Mouse (Mus musculus): ENCODE data around the gene Car10. TPM values are rescaled to one million over a fixed set of nuclear protein-coding genes. Genes with fewer than 3 reads are reported as not detected.
A peak's percentile ranks its signal among the peaks of the same experiment; 100 is the strongest.
"Not testable (repeated sequence)": the region's sequence is repeated elsewhere in the genome, so short reads cannot be mapped to it uniquely, and the experiment has no call there.

Car10 gene
- polyA plus RNA-seq, 1 experiment from 2014 or later: 51.5 TPM

DNA sequence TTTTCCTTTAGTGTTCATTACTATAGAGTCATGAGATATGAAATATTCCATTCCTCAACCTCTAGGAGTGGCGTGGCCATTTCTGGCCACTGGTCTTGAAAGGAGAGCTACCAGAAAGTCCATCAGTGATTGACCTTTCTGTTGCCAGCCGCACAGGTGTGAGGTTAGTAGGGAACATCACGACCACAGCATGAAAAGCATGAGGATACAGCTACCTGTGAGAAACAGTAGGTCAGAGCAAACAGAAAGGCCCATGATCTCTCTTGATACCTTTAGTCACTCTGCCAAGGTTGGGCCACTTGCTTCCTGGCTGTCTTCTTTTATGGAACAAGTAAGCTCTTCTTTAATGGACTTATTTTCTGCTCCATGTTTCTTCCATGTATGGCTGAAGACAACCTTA lies 246.1 kb downstream of the Car10 start:
- Histone ChIP-seq H3K36me3 (replicated peaks; ENCODE audit: control insufficient read depth, insufficient read depth) (no peaks in the 10 kb centered on the region), H3K4me3 (replicated peaks; ENCODE audit: low read length) (no peak overlapping the region), H3K27ac (no peak overlapping the region), H3K4me1 (replicated peaks; ENCODE audit: control insufficient read depth, insufficient read depth, low read length) (no peaks in the 10 kb centered on the region), H3K9me3 (ENCODE audit: control insufficient read depth, low read length) (no peaks in the 10 kb centered on the region), H3K27me3 (ENCODE audit: control insufficient read depth, insufficient read depth, low read length) (no peaks in the 10 kb centered on the region), H3K9ac (no peak overlapping the region), H3K4me2 (replicated peaks) (no peak overlapping the region)
- 97% methylated on average over 3 of the region's 3 CpGs for WGBS
- DNase-seq (ENCODE audit: low spot score) (no peak), ATAC-seq (ENCODE audit: low FRiP score) (no peak)

DNA sequence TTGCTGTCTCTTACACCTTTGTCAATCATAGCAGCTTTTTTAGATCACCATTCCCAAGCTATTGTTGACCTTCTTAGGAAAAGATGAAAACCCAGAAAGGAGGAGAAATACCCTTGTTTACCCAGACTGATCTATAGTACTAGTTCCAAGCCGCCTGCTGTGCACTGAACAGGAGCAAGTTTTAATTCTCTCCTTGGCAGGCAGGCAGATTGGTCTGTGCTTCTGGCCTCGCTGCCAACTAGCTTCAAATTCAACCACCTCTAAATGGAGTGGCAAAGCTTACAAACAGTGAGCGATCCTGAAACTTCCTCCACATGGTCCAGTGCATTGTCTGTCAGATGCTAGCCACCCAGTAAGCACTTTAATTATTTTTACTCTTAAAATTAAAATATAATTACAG lies 247.0 kb downstream of the Car10 start:
- Histone ChIP-seq H3K27ac (no peak overlapping the region), H3K27me3 (ENCODE audit: control insufficient read depth, insufficient read depth, low read length) (no peaks in the 10 kb centered on the region), H3K4me3 (replicated peaks; ENCODE audit: low read length) (no peak overlapping the region), H3K9me3 (ENCODE audit: control insufficient read depth, low read length) (no peaks in the 10 kb centered on the region), H3K9ac (no peak overlapping the region), H3K4me1 (replicated peaks; ENCODE audit: control insufficient read depth, insufficient read depth, low read length) (no peaks in the 10 kb centered on the region), H3K4me2 (replicated peaks) (no peak overlapping the region), H3K36me3 (replicated peaks; ENCODE audit: control insufficient read depth, insufficient read depth) (no peaks in the 10 kb centered on the region)
- WGBS: 77% methylated on average over 3 of the region's 3 CpGs
- DNase-seq (ENCODE audit: low spot score) (no peak), ATAC-seq (ENCODE audit: low FRiP score) (no peak)

GRCm38 (mm10) chr11:93361576-93361975 lies 263.7 kb downstream of the Car10 start:
- peak; percentile 52 for DNase-seq (ENCODE audit: low spot score)

GRCm38 (mm10) chr11:93364171-93364570 lies 266.3 kb downstream of the Car10 start:
- ATAC-seq (ENCODE audit: low FRiP score) (no peak), DNase-seq (ENCODE audit: low spot score) (no peak)
- no peaks in the 10 kb centered on the region for H3K27me3 ChIP-seq (ENCODE audit: control insufficient read depth, insufficient read depth, low read length)
- no peaks in the 10 kb centered on the region for H3K36me3 ChIP-seq (replicated peaks; ENCODE audit: control insufficient read depth, insufficient read depth)
- H3K4me1 ChIP-seq (replicated peaks; ENCODE audit: control insufficient read depth, insufficient read depth, low read length): no peaks in the 10 kb centered on the region
- H3K4me3 ChIP-seq (replicated peaks; ENCODE audit: low read length): no peak overlapping the region
- H3K27ac ChIP-seq: no peak overlapping the region
- H3K9me3 ChIP-seq (ENCODE audit: control insufficient read depth, low read length): no peaks in the 10 kb centered on the region
- H3K9ac ChIP-seq: no peak overlapping the region
- no peak overlapping the region for H3K4me2 ChIP-seq (replicated peaks)

More at GRCm38 (mm10) chr11:93361576-93361975, 263.7 kb downstream of the Car10 start:
- H3K36me3 ChIP-seq (replicated peaks; ENCODE audit: control insufficient read depth, insufficient read depth): no peaks in the 10 kb centered on the region
- H3K27me3 ChIP-seq (ENCODE audit: control insufficient read depth, insufficient read depth, low read length): no peaks in the 10 kb centered on the region
- WGBS: 81% methylated on average over 2 of the region's 2 CpGs
- H3K27ac ChIP-seq: no peak overlapping the region
- no peaks in the 10 kb centered on the region for H3K4me1 ChIP-seq (replicated peaks; ENCODE audit: control insufficient read depth, insufficient read depth, low read length)
- H3K4me3 ChIP-seq (replicated peaks; ENCODE audit: low read length): no peak overlapping the region
- ATAC-seq (ENCODE audit: low FRiP score): no peak
- no peak overlapping the region for H3K9ac ChIP-seq
- no peak overlapping the region for H3K4me2 ChIP-seq (replicated peaks)
- H3K9me3 ChIP-seq (ENCODE audit: control insufficient read depth, low read length): no peaks in the 10 kb centered on the region

DNA sequence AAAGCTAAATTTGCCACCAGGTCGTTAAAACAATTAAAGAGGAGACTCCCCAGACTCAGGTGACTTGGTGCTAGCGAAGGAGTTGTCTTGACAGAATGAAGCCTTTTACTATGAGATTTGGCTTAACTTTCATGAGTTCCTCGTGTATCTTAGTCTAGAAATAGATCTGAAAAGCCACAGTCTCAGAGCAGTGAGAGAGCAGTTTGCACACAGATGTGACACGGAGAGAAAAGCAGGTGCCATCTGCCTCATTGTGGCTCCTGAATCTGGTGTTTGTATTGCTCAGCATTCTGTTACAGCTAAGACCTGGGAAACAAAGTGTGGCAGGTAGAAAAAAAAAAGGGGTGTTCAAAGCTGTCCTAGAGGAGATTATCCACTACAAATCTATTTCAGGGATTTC lies 269.4 kb downstream of the Car10 start:
- H3K27ac ChIP-seq: no peak overlapping the region
- H3K4me1 ChIP-seq (replicated peaks; ENCODE audit: control insufficient read depth, insufficient read depth, low read length): no peaks in the 10 kb centered on the region
- H3K4me3 ChIP-seq (replicated peaks; ENCODE audit: low read length): no peak overlapping the region
- DNase-seq (ENCODE audit: low spot score) (no peak), ATAC-seq (ENCODE audit: low FRiP score) (no peak)
- H3K36me3 ChIP-seq (replicated peaks; ENCODE audit: control insufficient read depth, insufficient read depth): no peaks in the 10 kb centered on the region
- H3K4me2 ChIP-seq (replicated peaks): no peak overlapping the region
- no peaks in the 10 kb centered on the region for H3K27me3 ChIP-seq (ENCODE audit: control insufficient read depth, insufficient read depth, low read length)
- WGBS: 45% methylated on average over 4 of the region's 4 CpGs
- H3K9ac ChIP-seq: no peak overlapping the region
- H3K9me3 ChIP-seq (ENCODE audit: control insufficient read depth, low read length): no peaks in the 10 kb centered on the region

DNA sequence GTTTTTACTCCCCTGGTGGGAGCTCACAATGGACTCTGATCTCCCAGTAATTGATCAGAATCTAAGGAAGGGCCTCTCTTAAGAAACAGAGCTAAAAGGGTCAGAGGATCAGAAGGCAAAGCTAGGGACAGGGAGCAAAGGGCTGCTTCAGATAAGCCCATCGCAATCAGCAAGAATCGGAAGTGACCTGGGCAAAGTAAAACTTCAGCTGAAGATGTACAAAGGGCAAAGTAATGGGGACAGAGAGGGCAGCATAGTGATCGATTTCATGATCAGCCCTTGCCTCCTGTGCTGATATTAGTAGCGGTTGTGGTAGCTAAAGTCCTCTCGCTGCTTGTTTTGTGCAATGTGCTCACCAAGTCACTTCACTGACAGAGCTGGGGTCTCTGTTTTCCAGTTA lies 269.9 kb downstream of the Car10 start:
- Histone ChIP-seq H3K27ac (no peak overlapping the region), H3K9me3 (ENCODE audit: control insufficient read depth, low read length) (no peaks in the 10 kb centered on the region), H3K36me3 (replicated peaks; ENCODE audit: control insufficient read depth, insufficient read depth) (no peaks in the 10 kb centered on the region), H3K4me2 (replicated peaks) (no peak overlapping the region), H3K4me3 (replicated peaks; ENCODE audit: low read length) (no peak overlapping the region), H3K9ac (no peak overlapping the region), H3K27me3 (ENCODE audit: control insufficient read depth, insufficient read depth, low read length) (no peaks in the 10 kb centered on the region), H3K4me1 (replicated peaks; ENCODE audit: control insufficient read depth, insufficient read depth, low read length) (no peaks in the 10 kb centered on the region)
- WGBS: 65% methylated on average over 5 of the region's 5 CpGs
- no peak for ATAC-seq (ENCODE audit: low FRiP score)
- DNase-seq (ENCODE audit: low spot score): no peak

GRCm38 (mm10) chr11:93373697-93374354 lies 276.0 kb downstream of the Car10 start:
- Histone ChIP-seq H3K9ac (no peak overlapping the region), H3K4me1 (replicated peaks; ENCODE audit: control insufficient read depth, insufficient read depth, low read length) (no peaks in the 10 kb centered on the region), H3K4me2 (replicated peaks) (no peak overlapping the region), H3K27ac (no peak overlapping the region), H3K36me3 (replicated peaks; ENCODE audit: control insufficient read depth, insufficient read depth) (no peaks in the 10 kb centered on the region), H3K4me3 (replicated peaks; ENCODE audit: low read length) (no peak overlapping the region), H3K27me3 (ENCODE audit: control insufficient read depth, insufficient read depth, low read length) (no peaks in the 10 kb centered on the region), H3K9me3 (ENCODE audit: control insufficient read depth, low read length) (no peaks in the 10 kb centered on the region)
- ATAC-seq (ENCODE audit: low FRiP score): no peak
- DNase-seq (ENCODE audit: low spot score): no peak
- WGBS: 78% methylated on average over 4 of the region's 4 CpGs

DNA sequence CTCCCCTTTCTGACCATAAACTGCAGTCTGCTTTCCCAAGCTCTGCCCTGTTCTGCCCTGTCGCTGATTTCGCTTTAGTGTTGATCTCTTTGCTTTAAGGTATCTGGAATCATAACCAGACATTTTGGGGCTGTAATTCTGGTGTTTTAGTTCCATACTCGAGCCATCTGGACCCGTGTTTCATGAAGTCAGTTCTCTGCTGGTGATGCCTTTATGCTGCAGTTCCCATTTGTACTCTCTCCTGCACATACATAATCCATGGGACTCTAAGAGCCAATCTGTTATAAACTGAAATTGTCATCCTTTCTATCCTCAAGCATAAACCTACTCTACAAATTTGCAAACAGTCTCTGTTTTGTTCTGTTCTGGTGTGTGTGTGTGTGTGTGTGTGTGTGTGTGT lies 293.3 kb downstream of the Car10 start:
- no peak overlapping the region for H3K27ac ChIP-seq
- H3K27me3 ChIP-seq (ENCODE audit: control insufficient read depth, insufficient read depth, low read length): no peaks in the 10 kb centered on the region
- ATAC-seq (ENCODE audit: low FRiP score): no peak
- no peak overlapping the region for H3K9ac ChIP-seq
- H3K36me3 ChIP-seq (replicated peaks; ENCODE audit: control insufficient read depth, insufficient read depth): no peaks in the 10 kb centered on the region
- H3K4me1 ChIP-seq (replicated peaks; ENCODE audit: control insufficient read depth, insufficient read depth, low read length): no peaks in the 10 kb centered on the region
- no peak for DNase-seq (ENCODE audit: low spot score)
- WGBS: 79% methylated on average over 4 of the region's 4 CpGs
- H3K4me3 ChIP-seq (replicated peaks; ENCODE audit: low read length): no peak overlapping the region
- H3K4me2 ChIP-seq (replicated peaks): no peak overlapping the region
- no peaks in the 10 kb centered on the region for H3K9me3 ChIP-seq (ENCODE audit: control insufficient read depth, low read length)

DNA sequence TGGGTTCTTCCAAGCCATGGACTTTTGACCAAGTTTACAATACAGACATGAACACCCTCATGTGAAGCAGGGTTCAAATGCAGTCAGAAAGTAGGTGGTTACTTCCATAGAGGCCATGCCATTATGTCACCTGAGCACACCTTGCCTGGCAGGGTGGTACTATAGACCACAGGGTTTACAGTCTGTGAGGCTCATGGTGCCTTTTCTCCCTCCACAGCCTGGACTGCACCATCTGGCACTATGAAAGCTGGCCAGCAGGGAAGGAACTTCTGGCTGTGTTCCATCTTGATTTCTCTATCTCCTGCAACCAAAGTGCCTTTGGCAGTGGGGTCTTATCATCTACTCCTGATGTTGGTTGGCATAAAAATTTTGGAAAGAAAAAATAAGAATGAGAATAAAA lies 295.5 kb downstream of the Car10 start:
- not testable (repeated sequence) for ATAC-seq (ENCODE audit: low FRiP score)

GRCm38 (mm10) chr11:93396356-93396755 lies 298.5 kb downstream of the Car10 start:
- no peak overlapping the region for H3K4me2 ChIP-seq (replicated peaks)
- WGBS: 98% methylated on average over 2 of the region's 2 CpGs
- no peaks in the 10 kb centered on the region for H3K4me1 ChIP-seq (replicated peaks; ENCODE audit: control insufficient read depth, insufficient read depth, low read length)
- H3K27ac ChIP-seq: no peak overlapping the region
- H3K36me3 ChIP-seq (replicated peaks; ENCODE audit: control insufficient read depth, insufficient read depth): no peaks in the 10 kb centered on the region
- no peak for ATAC-seq (ENCODE audit: low FRiP score)
- no peak for DNase-seq (ENCODE audit: low spot score)
- H3K4me3 ChIP-seq (replicated peaks; ENCODE audit: low read length): no peak overlapping the region
- H3K9me3 ChIP-seq (ENCODE audit: control insufficient read depth, low read length): no peaks in the 10 kb centered on the region
- no peaks in the 10 kb centered on the region for H3K27me3 ChIP-seq (ENCODE audit: control insufficient read depth, insufficient read depth, low read length)
- no peak overlapping the region for H3K9ac ChIP-seq

More for the DNA sequence above, 295.5 kb downstream of the Car10 start:
- DNase-seq (ENCODE audit: low spot score); H3K36me3 ChIP-seq (replicated peaks; ENCODE audit: control insufficient read depth, insufficient read depth); H3K27me3 ChIP-seq (ENCODE audit: control insufficient read depth, insufficient read depth, low read length); H3K9me3 ChIP-seq (ENCODE audit: control insufficient read depth, low read length); H3K4me3 ChIP-seq (replicated peaks; ENCODE audit: low read length); H3K9ac ChIP-seq; H3K4me2 ChIP-seq (replicated peaks); H3K4me1 ChIP-seq (replicated peaks; ENCODE audit: control insufficient read depth, insufficient read depth, low read length); H3K27ac ChIP-seq: not testable (repeated sequence)

Measured in hindbrain, embryonic 14.5 days (tissue).